Mouse (Mus musculus) central nervous system, embryonic 11.5 days (tissue): Measurements from ENCODE around the gene Galntl6. TPM values are rescaled to one million over a fixed set of nuclear protein-coding genes. Genes with fewer than 3 reads are reported as not detected.

Experiments used
- polyA plus RNA-seq: library from polyadenylated mRNA; depleted of rRNA; stranded (reverse); fragments of >200 nt; gene quantifications from 2 replicates; pipeline ENCODE4 v1.2.3, GENCODE M21; 2012; rRNA removed

Galntl6 gene
- 0.41 and 1.1 TPM in 2 replicates for polyA plus RNA-seq

GRCm38 (mm10) chr8:58912196-58912839 is at the start of gene Galntl6:
Galntl6 (minus strand) TSS chr8:58912640.

DNA sequence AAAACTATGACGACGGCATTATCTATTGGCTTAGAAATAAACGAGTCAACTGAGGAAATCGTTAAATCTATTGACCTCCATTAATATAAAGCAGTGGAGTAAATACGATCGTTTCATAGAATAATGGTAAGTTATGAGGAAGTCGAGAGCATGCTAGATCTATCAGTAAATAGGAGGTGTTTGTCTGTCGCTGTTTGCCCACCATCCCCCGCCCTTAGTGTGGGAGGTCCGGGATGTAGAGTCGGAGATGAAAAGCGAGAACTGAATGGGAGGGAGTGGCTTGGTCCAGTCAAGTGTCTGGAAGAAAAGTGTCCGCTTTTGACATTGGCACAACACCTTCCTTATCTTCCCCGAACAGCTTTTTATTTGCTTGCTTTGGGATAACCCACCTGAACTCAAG is 763 bp downstream of the Galntl6 start, which contains the start of gene BC030500:
Gene BC030500 (plus strand): TSS at position 79 of the 400 bp plus-strand sequence.

Other genes with a start within 250 kb of the Galntl6 start
- 1.1 and 2.1 TPM in 2 replicates for gene BC030500, start 885 bp downstream of the Galntl6 start, polyA plus RNA-seq